In the genomic region with DNA sequence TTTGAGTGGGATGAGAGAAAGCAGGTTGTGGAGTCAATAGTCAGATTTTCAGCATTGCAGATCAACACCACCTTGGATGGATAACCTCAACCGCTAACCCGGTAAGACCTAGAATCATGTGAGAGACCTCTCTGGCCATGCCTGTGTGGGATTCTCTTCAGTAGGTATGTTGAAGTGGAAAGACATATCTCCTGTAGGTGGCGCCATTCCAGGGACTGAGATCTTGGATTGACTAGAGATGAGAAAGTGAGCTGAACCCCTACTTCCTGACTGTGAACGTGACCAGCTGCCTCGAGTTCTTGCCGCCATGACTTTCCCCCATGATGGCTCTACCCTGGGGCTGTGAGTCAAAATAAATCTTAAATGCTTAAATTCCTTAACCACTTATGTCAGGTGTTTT, we compare ENCODE assay signal across 31 mouse cellular contexts.
DNase-seq lines count a peak whose midpoint lies in the region; ATAC-seq and TF ChIP-seq lines count a peak whose summit lies in the region.
"Had no signal": no experiment of that assay in that cellular context is flagged by ENCODE, and none has a peak within 500 bp of the region (broad histone marks: within the 10 kb centered on the region; RNA-seq: fewer than 3 reads in every experiment).

No protein-coding gene starts in this region.

- H3K36me3 ChIP-seq in heart, adult 2 months (ENCODE audit: control insufficient read depth, insufficient read depth, low read length), result no peaks in the 10 kb centered on the region
- no peaks in the 10 kb centered on the region for H3K36me3 ChIP-seq in liver, postnatal 0 days (replicated peaks; ENCODE audit: insufficient read depth, low read length)
- H3K36me3 ChIP-seq in liver, embryonic 12.5 days, result no peaks in the 10 kb centered on the region
- H3K36me3 ChIP-seq in stomach, postnatal 0 days (ENCODE audit: control insufficient read depth, insufficient read depth, low read length), result no peaks in the 10 kb centered on the region
- H3K36me3 ChIP-seq in midbrain, postnatal 0 days (ENCODE audit: insufficient read depth, low read length), result no peaks in the 10 kb centered on the region
- H3K36me3 ChIP-seq: forebrain, embryonic 10.5 days; G1E; heart, embryonic 12.5 days; heart, embryonic 15.5 days; hindbrain, embryonic 10.5 days had no signal

- no peak for TF ChIP-seq POLR2A in heart, adult 2 months (IDR thresholded peaks at IDR 0.05; ENCODE audit: insufficient read depth, low read depth, low read length)

- H3K4me1 ChIP-seq in heart, adult 2 months (ENCODE audit: control insufficient read depth, insufficient read depth, low read length), result no peaks in the 10 kb centered on the region
- H3K4me1 ChIP-seq in liver, postnatal 0 days (ENCODE audit: insufficient read depth), result no peaks in the 10 kb centered on the region
- no peaks in the 10 kb centered on the region for H3K4me1 ChIP-seq in liver, embryonic 12.5 days
- no peaks in the 10 kb centered on the region for H3K4me1 ChIP-seq in stomach, postnatal 0 days (replicated peaks; ENCODE audit: control insufficient read depth, insufficient read depth)
- H3K4me1 ChIP-seq in midbrain, postnatal 0 days (ENCODE audit: insufficient read depth, low read length), result no peaks in the 10 kb centered on the region
- H3K4me1 ChIP-seq: forebrain, embryonic 10.5 days; heart, embryonic 12.5 days; heart, embryonic 15.5 days; hindbrain, embryonic 10.5 days had no signal

- DNase-seq in heart, adult 11 months, result peak; percentile 63
- no peak for DNase-seq in heart, adult 2 months
- DNase-seq in liver, postnatal 0 days, result no peak
- DNase-seq in Patski (ENCODE audit: low read depth, low spot score), result no peak
- DNase-seq in stomach, postnatal 0 days (ENCODE audit: low spot score), result no peak
- DNase-seq in layer of hippocampus, postnatal 36 days, result no peak
- DNase-seq in midbrain, postnatal 0 days (ENCODE audit: low spot score), result no peak
- DNase-seq: adrenal gland, adult 2 months; adrenal gland, postnatal 14 days; B cell, adult 2 months; cerebellum, adult 11 months; cerebellum, adult 2 months; cerebellum, adult 9-11 months; cerebellum, postnatal 36 days; gastrocnemius, postnatal 10 days; gastrocnemius, postnatal 36 days; heart, postnatal 10 days; heart, postnatal 36 days; kidney, adult 11 months; kidney, adult 8-10 months had no signal

- POLR2A ChIA-PET in Patski (lab: Charles Lee), result no interaction called here

- TF ChIP-seq CTCF in heart, adult 2 months (IDR thresholded peaks at IDR 0.05), result no peak
- TF ChIP-seq CTCF in liver, postnatal 0 days (IDR thresholded peaks at IDR 0.05; ENCODE audit: low read depth), result 0 out of 2 replicates have a peak, but pooled peaks have one; percentile 8
- peak; percentile 37 for TF ChIP-seq CTCF in Patski (IDR thresholded peaks at IDR 0.05)
- TF ChIP-seq CTCF in stomach, postnatal 0 days (IDR thresholded peaks at IDR 0.05; ENCODE audit: low read depth), result peak; percentile 8; the same call in 1 of the 2 replicates
- TF ChIP-seq CTCF in midbrain, postnatal 0 days (IDR thresholded peaks at IDR 0.05), result no peak

- H3K27ac ChIP-seq in heart, adult 2 months, result no peak overlapping the region
- H3K27ac ChIP-seq in liver, postnatal 0 days (ENCODE audit: low read depth), result no peak overlapping the region
- no peak overlapping the region for H3K27ac ChIP-seq in liver, embryonic 12.5 days
- H3K27ac ChIP-seq in stomach, postnatal 0 days (replicated peaks), result no peak overlapping the region
- H3K27ac ChIP-seq in midbrain, postnatal 0 days (ENCODE audit: low read depth, low read length), result no peak overlapping the region
- H3K27ac ChIP-seq: forebrain, embryonic 10.5 days; heart, embryonic 15.5 days; hindbrain, embryonic 10.5 days; hindbrain, embryonic 14.5 days; hindbrain, postnatal 0 days had no signal

- 78% methylated on average over 6 of the region's 6 CpGs for WGBS in heart, adult 2 months
- WGBS in liver, postnatal 0 days (ENCODE audit: insufficient replicate concordance), result 75% methylated on average over 6 of the region's 6 CpGs
- WGBS in liver, embryonic 12.5 days (ENCODE audit: insufficient replicate concordance), result 64% methylated on average over 6 of the region's 6 CpGs
- WGBS in stomach, postnatal 0 days, result 80% methylated on average over 6 of the region's 6 CpGs
- 83% methylated on average over 6 of the region's 6 CpGs for WGBS in midbrain, postnatal 0 days

- intact Hi-C loops in heart, adult 2 months (cut with DNase I), result no loop called here

- in situ Hi-C loops in Patski (cut with MboI; ENCODE audit: low pct_unique_long_range_greater_than_20kb), result no loop called here

- H3K9ac ChIP-seq in heart, adult 2 months (ENCODE audit: low read depth, low read length), result no peak overlapping the region
- H3K9ac ChIP-seq in liver, postnatal 0 days (replicated peaks), result no peak overlapping the region
- no peak overlapping the region for H3K9ac ChIP-seq in liver, embryonic 12.5 days
- no peak overlapping the region for H3K9ac ChIP-seq in stomach, postnatal 0 days (ENCODE audit: low read length)
- H3K9ac ChIP-seq in midbrain, postnatal 0 days (replicated peaks; ENCODE audit: low read length, poor library complexity, severe bottlenecking), result no peak overlapping the region
- H3K9ac ChIP-seq: heart, embryonic 12.5 days; heart, embryonic 15.5 days; hindbrain, embryonic 14.5 days had no signal

- no peaks in the 10 kb centered on the region for H3K27me3 ChIP-seq in heart, adult 2 months (ENCODE audit: control insufficient read depth, insufficient read depth, low read length)
- H3K27me3 ChIP-seq in liver, postnatal 0 days (ENCODE audit: insufficient read depth, low read length), result no peaks in the 10 kb centered on the region
- no peaks in the 10 kb centered on the region for H3K27me3 ChIP-seq in liver, embryonic 12.5 days (replicated peaks)
- H3K27me3 ChIP-seq in Patski, result peaks cover 6% of the 10 kb centered on the region
- H3K27me3 ChIP-seq in stomach, postnatal 0 days (ENCODE audit: control insufficient read depth, insufficient read depth, low read length), result no peaks in the 10 kb centered on the region
- H3K27me3 ChIP-seq in midbrain, postnatal 0 days (ENCODE audit: insufficient read depth, low read length), result no peaks in the 10 kb centered on the region
- H3K27me3 ChIP-seq: CH12.LX; heart, embryonic 12.5 days; heart, embryonic 15.5 days had no signal

- no peak overlapping the region for H3K4me2 ChIP-seq in liver, postnatal 0 days (ENCODE audit: low read depth, low read length)
- no peak overlapping the region for H3K4me2 ChIP-seq in liver, embryonic 12.5 days
- no peak overlapping the region for H3K4me2 ChIP-seq in stomach, postnatal 0 days (replicated peaks; ENCODE audit: low read depth)
- H3K4me2 ChIP-seq in midbrain, postnatal 0 days (ENCODE audit: low read depth, low read length, poor library complexity, severe bottlenecking), result no peak overlapping the region
- H3K4me2 ChIP-seq: heart, embryonic 12.5 days; heart, embryonic 15.5 days; hindbrain, embryonic 14.5 days had no signal

- CTCF ChIA-PET in Patski (lab: Charles Lee), result interaction anchor here (1.1 to 2.0 kb wide), 4 partner anchors 8 to 259 kb away, joined by 3 to 7 read pairs (median 3); a partner anchor contains a TSS

- no peaks in the 10 kb centered on the region for H3K79me2 ChIP-seq in heart, adult 2 months (replicated peaks; ENCODE audit: control insufficient read depth, insufficient read depth, low read length)

- H3K9me3 ChIP-seq in liver, postnatal 0 days (ENCODE audit: low read length), result no peaks in the 10 kb centered on the region
- H3K9me3 ChIP-seq in liver, embryonic 12.5 days (replicated peaks), result peaks cover 3% of the 10 kb centered on the region; the same call in 1 of the 2 replicates
- no peaks in the 10 kb centered on the region for H3K9me3 ChIP-seq in stomach, postnatal 0 days (ENCODE audit: control insufficient read depth, low read length)
- no peaks in the 10 kb centered on the region for H3K9me3 ChIP-seq in midbrain, postnatal 0 days (ENCODE audit: low read length)
- H3K9me3 ChIP-seq: heart, embryonic 15.5 days had no signal

- TF ChIP-seq EP300 in heart, adult 2 months (IDR thresholded peaks at IDR 0.05; ENCODE audit: insufficient read depth, low read depth, low read length), result no peak
- TF ChIP-seq EP300 in liver, postnatal 0 days (IDR thresholded peaks at IDR 0.05; ENCODE audit: low read depth), result no peak
- TF ChIP-seq EP300 in stomach, postnatal 0 days (optimal IDR thresholded peaks at IDR 0.05), result no peak

- ATAC-seq in liver, postnatal 0 days, result no peak
- no peak for ATAC-seq in liver, embryonic 12.5 days
- ATAC-seq in Patski, result no peak
- ATAC-seq in stomach, postnatal 0 days (ENCODE audit: low FRiP score, low TSS enrichment), result no peak
- ATAC-seq in midbrain, postnatal 0 days (ENCODE audit: low FRiP score), result no peak
- ATAC-seq: forebrain, embryonic 14.5 days; hindbrain, postnatal 0 days; inflammation-experienced regulatory T-cells, adult 6 months had no signal

- H3K4me3 ChIP-seq in heart, adult 2 months, result no peak overlapping the region
- H3K4me3 ChIP-seq in liver, postnatal 0 days (ENCODE audit: low read depth, low read length), result no peak overlapping the region
- no peak overlapping the region for H3K4me3 ChIP-seq in liver, embryonic 12.5 days
- H3K4me3 ChIP-seq in stomach, postnatal 0 days (ENCODE audit: low read depth, low read length), result no peak overlapping the region
- H3K4me3 ChIP-seq in midbrain, postnatal 0 days (ENCODE audit: low read depth, low read length), result no peak overlapping the region
- H3K4me3 ChIP-seq: forebrain, embryonic 10.5 days; heart, embryonic 12.5 days; heart, embryonic 15.5 days; hindbrain, embryonic 10.5 days had no signal

Comparison
In these comparisons a context has a peak if more than half of its experiments do, and no peak if none do; other contexts are left out.
1. CTCF ChIP-seq: peak in liver, postnatal 0 days (single experiment), Patski (single experiment) and stomach, postnatal 0 days (single experiment); none in heart, adult 2 months (single experiment) and midbrain, postnatal 0 days (single experiment).